Mouse (Mus musculus): ENCODE results near the gene Mrps22.

Gene Mrps22

DNA sequence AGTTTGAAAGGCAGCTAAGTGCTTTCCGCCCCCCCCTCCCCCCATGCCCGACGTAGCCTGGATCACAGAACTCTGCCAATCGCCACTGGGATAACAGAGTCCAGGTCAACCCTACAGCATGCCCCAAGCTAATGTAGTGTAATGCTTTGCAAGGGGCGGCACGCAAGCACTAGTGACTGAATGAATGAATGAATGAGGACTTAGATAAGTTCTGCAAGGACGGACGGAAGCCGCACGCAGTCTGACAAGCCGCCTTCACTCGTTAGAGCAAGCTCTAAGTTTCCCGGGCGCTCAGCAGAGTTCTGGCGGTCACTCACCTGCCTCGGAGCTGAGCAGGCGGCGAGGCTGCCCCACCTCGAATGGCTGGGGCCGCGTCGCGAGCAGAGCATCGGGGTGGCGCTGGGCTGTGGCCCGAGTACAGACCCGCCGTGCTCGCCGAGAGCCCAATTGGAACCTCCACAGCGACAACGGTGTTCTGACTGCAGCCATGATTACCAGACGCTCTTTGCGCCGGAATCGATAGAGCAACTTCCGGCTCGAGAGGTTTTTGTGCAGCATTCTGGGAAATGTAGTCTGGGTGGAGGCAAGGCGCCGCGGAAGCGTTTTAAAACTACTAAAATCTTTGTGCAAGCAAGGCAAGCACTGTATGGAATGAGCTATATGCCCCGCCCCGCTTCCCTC is at the start of gene Mrps22:
TSS of gene Mrps22 (minus strand) at position 505 of the 681 bp plus-strand sequence.
- peak; percentile 71 for DNase-seq (ENCODE audit: low read depth, low spot score)

DNA sequence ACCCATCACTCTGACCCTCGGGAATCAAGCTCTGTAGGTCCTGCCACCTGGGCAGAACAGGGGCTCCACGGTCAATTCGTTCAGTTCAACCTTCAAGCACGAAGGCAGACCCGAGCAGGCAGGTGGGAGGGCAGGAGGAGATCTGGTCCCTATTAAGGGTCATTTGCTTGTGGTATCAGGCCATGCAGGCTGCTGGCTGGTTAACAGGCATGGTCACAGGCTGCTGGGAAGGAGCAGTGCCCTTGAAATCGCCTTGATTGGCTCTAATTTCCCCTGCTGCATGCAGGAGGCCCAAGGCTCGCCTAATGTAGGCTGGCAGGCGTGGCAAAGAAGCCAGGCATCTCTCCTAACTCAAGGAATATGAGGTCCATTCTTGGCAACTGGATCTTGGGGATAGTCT is 49.1 kb upstream of the Mrps22 start:
- DNase-seq (ENCODE audit: low read depth, low spot score): no peak

DNA sequence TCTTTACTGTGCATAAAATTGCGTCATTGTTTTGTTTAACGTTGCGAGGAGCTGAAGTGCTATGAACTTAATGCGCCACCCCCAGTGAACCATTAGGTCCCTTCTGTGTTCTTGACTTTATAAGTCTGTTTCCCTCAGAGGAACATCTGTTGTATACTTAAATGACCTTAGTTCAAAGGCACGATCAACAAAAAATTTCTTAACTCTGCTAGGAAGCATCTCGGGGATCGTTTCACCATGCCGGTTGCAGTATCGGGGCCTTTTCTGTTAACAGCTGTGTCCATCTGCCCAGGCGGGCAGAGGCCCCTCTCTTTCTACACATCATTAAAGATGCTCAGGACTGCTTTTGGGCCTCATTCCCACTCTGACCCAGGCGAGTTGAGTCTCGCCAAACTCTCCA is 46.0 kb upstream of the Mrps22 start:
- DNase-seq (ENCODE audit: low read depth, low spot score): no peak

DNA sequence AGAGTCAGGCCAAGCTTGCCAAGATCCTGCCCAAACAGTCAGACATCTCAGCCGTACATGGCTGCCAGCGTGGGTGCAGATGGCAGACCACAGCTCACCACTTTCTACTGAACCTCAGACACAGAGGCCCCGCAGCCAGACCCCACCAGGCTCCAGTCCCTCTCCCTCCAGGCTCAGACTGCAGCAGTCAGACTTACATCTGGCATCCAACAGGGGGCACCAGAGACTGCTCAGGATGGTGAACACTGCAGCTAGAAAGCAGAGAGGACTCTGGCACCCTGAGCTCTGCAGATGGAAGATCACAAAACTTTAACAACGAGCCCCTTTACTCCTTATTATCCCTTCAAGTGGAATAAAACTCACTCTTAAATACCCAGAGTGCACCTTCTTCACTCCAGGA is 44.3 kb upstream of the Mrps22 start:
- peak; percentile 59 for DNase-seq (ENCODE audit: low read depth, low spot score)

DNA sequence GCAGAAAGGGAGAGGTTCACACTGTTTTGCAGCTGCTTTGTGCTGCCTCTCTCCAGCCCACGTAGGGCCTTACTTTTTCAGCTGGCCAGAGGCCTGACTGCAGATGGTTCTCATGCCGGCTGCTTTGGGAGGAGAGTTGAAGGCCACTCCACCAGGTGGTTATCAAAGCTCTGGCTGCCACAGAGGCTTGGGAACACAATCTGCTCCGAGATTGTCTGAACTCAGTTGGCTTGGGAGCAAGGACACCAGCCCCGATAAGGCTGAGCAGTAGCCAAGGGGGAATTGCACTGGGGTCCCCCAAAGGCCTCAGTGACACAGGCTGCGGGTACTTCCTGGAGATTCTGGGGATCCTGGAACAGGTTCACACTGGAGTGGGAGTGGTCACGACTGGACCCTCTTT is 40.7 kb upstream of the Mrps22 start:
- no peak for DNase-seq (ENCODE audit: low read depth, low spot score)

DNA sequence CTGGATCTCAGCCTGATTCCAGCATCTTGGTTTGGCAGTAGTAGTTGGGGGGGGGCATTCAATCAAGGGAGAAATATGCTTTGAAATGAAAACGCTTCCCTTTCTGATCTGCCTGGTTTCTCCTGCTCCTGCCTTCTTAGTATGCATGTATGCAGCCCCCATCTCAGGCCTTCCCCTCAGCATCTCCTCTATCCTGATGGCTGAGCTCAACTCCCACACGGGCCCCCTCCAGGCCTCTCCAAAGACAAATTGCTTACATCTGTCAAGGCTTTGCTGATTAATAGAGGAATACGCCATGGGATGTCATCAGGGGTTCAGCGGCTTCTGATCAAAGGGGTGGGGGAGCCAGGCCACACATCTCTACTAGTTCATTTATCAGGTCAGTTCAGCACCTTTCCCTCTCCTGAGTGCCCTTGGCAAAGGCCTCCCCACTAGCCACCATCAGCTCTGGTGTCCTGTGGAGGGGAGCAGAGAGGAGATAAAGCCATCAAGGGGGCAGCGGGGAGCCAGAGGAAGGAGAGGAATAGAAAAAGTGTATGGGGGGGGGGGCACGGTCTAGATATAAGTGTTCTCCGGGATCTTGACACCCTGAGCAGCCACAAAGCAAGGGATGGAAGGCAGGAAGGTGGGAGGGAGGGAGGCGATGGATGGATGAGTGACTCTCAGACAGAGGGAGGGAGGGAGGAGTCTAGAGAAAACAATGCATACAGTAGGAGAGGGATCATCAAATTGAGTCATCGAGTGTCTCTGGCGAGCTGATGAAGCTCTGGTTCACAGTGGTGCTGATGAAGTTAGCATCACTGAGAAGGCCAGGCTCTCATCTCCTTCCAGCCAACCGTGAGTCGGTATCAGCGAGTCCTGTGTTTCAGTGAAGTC is 32.1 kb upstream of the Mrps22 start:
- no peak for DNase-seq (ENCODE audit: low read depth, low spot score)

DNA sequence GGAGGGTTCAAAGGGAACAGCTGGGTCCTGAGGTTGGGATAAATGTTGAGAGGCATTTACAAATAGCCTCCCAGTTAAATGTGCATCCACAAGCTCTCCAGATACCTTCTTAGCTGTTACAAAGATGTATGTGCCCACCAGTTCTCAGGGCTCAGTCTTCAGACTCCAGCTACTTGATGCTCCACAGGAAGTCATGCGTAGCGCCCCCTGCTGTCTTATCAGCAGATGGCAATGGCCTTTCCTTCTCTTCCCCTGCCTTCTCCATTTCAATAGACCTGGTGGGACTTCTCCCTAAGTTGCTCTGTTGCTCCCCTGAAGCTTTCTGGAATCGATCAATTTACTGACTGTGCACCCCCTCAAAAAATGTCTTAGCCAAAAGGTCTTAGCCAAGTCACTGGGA is 27.0 kb upstream of the Mrps22 start:
- no peak for DNase-seq (ENCODE audit: low read depth, low spot score)

DNA sequence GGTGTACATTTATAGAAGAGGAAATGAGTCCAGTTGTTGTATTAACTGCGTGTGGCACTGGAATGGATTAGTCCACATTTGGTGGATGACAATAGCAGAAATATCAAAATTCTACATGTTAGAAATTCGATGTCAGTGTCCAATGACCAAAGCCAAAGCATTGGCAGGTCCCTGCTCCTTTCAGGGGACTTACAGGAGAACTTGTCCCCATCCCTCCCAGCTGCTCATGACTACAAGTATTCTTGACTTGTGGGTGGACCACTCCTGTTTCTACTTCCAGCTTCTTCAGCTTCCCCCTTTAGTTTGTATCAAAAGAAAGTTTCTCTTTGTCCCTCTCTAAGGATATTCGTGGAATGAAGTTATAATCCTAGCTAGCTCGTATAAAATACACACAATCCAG is 3.4 kb upstream of the Mrps22 start:
- DNase-seq (ENCODE audit: low read depth, low spot score): no peak

DNA sequence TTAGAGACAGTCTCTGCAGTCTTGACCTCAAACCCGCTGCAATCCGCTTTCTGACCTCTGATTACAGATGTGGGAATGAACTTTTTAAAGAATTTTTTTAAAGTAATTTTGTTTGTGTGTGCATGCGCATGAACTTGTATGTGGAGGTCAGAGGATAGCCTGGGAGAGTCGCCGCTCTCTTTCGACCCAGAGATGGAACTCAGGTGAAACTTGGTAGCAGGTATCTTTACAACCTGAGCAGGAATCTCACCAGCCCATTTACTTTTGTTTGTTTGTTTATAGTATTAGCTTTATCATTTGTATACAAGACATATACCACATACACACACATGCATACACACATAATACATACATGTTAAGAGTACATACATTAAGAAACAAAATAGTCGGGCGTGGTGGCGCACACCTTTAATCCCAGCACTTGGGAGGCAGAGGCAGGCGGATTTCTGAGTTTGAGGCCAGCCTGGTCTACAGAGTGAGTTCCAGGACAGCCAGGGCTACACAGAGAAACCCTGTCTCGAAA is 438 bp upstream of the Mrps22 start:
- DNase-seq (ENCODE audit: low read depth, low spot score): no peak

DNA sequence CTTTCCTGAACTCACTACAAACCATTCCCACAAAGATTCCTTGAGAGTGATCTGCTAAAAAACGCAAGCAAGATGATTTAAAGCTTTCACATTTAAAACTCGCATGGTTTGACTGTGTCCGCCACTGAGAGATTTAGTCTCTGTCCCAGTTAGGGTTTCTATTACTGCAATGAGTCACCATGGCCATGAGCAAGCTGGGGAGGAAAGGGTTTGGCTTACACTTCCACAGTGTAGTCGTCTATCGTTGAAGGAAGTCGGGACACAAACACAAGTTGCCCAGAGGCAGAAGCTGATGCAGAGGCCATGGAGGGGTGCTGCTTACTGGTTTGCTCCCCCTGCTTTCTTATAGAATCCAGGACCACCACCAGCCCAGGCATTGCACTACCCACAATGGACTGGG is 1.4 kb downstream of the Mrps22 start:
- no peak for DNase-seq (ENCODE audit: low read depth, low spot score)

DNA sequence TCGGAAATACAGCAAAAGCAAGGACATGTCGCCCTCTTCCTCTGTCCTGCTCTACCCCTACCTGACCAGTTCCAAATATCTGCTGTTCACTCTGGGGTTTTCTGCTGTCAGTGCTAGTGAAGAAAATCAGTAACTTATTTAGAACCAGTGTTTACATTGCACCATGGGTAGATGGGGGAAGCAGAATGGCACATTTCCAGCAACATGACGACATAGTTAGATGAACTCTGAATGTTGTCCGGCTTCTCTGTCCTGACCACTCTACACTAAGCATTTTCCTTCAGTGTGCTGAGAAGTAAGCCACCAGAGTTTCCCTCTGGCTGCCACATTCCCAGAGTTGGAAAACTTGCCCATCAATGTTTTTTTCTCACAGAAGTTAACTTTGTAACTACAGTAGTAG is 17.6 kb downstream of the Mrps22 start:
- no peak for DNase-seq (ENCODE audit: low read depth, low spot score)

DNA sequence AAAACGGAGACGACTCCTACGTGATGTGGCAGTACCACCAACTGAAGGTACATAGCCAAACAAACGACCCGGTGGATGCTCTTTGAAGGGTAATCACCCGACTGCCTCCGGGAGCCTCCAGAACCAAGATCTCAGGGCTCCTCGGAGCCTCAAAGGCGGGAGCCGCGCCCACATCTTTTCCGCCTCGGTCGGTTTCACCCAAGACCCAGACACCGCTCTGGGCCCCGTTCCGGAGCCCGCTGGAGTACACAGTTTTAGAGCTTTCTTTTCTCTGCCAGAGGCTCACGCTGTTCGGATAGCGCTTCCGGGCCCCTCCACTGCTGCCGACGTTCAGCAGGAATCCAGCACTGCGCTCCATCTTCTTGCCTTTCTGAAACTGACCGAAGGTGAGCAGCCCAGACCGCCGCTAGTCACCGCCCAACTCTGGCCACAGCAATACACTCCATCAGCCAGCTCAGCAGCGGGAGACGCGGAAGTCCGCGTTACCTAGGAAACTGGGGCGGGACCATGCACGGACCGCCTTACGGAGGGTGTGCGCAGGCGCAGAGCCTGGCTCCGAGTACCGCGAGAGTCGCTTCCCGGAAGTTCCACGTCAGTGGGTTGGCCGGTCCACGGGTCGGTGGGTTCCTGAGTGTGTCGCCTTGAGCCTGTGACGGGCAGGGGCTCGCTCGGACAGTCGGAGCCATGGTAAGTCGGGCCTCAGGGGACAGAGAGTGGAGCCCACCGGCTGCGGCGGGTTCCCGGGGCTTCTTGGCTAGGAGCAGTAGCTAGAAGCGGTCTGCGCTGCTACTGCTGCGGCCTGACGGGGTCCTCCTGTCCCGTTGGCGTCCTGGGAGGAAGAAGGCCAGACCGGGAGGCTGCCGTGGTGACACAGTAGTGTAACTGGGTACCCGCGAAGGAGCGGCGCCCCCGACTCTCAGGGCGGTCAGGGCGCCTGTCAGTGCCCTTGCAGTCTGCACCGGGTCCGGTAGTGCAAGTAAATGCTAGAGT is 38.0 kb downstream of the Mrps22 start, which contains the start of gene Copb2:
TSS of gene Copb2 (plus strand) at position 585 of the 990 bp plus-strand sequence.
- peak; percentile 90 for DNase-seq (ENCODE audit: low read depth, low spot score)

DNA sequence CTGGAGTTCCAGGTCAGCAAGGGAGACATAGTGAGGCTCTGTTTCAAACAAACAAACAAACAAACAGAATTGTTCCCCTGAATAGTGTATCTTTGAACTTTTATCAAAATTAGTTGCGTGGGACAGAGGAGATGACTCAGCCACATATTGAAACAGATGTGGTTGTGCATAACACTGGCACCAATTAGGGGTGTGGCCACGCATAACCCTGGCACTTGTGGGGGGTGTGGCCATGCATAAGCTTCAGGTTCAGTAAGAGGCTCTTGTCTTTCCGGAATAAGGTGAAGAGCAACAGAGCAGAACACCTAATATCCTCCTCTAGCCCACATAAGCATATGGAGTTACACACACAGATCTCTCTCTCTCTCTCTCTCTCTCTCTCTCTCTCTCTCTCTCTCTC is 57.4 kb downstream of the Mrps22 start:
- DNase-seq (ENCODE audit: low read depth, low spot score): no peak

All from brain, embryonic 18.5 days (tissue).